Mouse (Mus musculus) CH12.LX (cell line): ENCODE measurements at regions not wholly inside any gene's neighbourhood (a gene's known extent, or its start where the extent isn't known, plus 50 kb on each side); places are given as distances from the start of the nearest gene placed in this dataset.

Experiments used
- CTCF ChIP-seq, 2 experiments: IDR thresholded peaks in 1 of 2; conservative IDR thresholded peaks in 1 of 2; 2 replicates each; pipeline ENCODE4 v1.5.1; 2011 to 2012; ENCODE audit warnings: low read depth in 2 of 2, low read length in 2 of 2, improper control_type of control experiment in 1 of 2, inconsistent platforms in 1 of 2, mild to moderate bottlenecking in 1 of 2, moderate library complexity in 1 of 2
- E2F4 ChIP-seq: IDR thresholded peaks from 2 replicates; pipeline ENCODE4 v1.6.1; 2011; ENCODE audit warnings: low read depth, low read length, improper control_type of control experiment; ENCODE audit not compliant: insufficient replicate concordance
- HCFC1 ChIP-seq: IDR thresholded peaks from 2 replicates; pipeline ENCODE4 v1.6.1; 2012; ENCODE audit warnings: low read depth, mild to moderate bottlenecking, inconsistent platforms, low read length, improper control_type of control experiment

GRCm38 (mm10) chr12:67799776-67800175, 577.4 kb upstream of the Mdga2 start:
- TF ChIP-seq HCFC1 (no peak), E2F4 (no peak), CTCF (conservative IDR thresholded peaks at IDR 0.05 in 1 of 2, IDR thresholded peaks at IDR 0.05 in 1 of 2; ENCODE audit: low read depth in 2 of 2, low read length in 2 of 2) (no peak)
